Mouse (Mus musculus) urinary bladder, adult 18-20 months (tissue): ENCODE results near the gene Il2ra.

Experiments
- DNase-seq, 2 experiments: peaks; one replicate each; pipeline ENCODE4 v3.0.0; 2022; ENCODE audit warnings: low spot score in 2 of 2, mixed read lengths in 2 of 2

The Il2ra gene

DNA sequence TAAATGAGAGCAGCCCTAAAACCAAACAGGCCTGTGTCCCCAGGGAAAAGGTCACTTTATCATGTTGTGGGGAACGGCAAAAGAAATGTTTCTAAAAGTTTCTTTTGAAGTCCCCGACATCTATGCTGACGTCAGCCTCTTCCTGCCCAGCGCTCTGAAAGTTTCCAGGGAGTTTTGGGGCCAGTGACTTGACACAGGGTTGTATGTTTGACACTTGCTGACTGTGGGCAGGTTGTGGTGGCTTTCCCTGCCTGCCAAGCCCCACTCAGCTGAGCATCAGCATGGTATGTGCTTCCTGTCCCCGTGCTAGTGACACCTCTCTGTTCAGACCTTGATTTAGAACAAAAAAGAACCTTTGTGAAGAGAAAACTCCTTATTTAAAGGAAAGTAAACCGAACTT lies 10.7 kb downstream of the Il2ra start:
- DNase-seq: no peak

DNA sequence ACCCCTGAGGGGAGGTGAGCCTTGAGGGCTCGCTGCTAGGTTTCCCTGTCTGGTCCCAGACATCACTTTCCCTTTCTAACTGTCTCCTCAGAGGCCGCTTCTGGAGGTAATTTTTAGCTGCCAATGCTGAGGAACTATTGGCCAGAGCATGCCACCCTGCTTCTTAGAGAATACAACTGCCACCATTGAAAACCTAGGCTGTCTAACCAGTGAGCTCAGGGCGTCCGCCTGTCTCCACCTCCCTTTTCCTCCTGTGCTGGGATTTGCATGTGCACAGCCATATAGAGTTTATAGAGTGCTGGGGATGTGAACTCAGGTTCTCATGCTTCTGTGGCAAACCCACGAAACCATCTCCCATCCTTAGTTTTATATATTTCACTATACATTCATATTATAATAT lies 11.2 kb downstream of the Il2ra start:
- no peak for DNase-seq

DNA sequence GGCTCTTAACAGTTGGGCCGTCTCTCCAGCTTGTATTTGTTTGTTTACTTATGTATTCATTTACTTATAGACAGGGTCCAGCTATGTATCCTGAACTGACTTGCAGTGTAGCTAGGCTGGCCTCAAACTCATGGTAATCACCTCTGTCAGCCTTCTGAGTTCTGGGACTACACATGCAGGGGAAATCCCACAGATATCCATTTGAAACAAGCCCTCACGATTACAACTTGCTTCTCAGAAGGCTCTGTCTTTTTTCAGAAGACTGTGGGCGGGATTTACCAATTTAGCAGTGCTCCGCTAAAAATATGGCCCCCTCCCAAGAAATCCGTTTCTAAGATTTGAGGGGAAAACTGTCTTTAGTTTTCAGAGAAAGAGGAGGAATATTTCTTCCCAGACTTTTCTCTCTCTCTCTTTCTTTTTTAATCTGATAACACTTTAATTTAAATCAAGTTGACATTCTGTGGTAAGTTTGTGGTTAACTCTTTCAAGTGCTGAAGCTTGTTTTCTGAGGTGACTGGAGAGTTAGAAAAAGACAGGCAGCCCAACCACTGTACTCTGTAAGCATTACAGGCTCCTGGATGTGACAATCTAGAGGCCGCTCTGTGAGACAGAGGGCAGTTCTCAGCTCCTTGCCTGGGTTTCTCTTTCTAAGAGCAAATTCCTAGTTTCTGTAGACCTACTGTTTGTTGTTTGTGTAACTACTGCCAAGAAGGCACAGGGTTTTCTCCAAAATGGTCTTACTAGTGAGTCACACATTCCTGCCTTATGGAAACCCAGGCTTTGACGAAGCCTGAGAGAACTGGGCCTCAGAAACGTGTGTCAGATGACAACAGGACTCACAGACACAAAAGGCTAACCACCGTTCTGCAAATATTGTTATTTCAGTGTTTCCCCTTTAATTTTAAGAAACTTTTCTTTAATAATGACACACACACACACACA lies 12.7 kb downstream of the Il2ra start:
- DNase-seq: no peak

DNA sequence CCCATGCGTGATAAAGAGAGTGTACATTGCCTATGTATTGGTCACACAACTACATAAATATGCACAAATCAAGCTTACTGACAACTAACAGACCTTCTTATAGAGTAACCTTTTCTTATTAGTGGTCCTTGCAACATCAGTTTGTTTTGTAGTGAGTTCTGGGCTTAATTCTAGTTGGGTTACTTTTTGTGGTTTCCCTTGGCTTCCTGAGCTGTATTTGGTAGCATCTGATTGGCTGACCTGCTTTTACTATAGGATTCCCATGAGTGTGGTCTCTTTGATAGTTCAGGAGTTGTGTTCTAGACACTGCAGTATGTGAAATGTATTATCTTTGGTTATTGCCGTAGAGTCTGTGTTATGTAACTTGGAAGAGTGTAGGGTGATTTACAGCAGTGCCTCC lies 15.0 kb downstream of the Il2ra start:
- no peak for DNase-seq

DNA sequence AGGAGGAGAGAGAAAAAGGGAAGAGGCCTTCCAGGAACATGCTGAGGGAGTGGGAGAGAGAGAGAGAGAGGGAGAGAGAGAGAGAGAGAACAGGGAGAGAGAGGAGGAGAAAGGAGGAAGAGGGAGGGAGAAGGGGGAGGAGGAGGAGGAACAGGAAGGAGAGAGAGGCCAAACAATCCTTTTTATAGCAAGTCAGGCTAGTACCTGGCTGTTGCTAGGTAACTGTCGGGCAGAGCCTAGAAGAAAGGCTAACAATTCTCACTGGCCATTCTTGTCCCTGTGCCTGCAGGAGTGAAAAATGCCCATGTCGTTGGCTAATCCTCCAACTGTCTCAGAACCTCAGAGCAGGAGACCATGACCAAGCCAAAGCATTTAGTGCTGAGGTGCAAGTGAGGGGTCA lies 16.7 kb downstream of the Il2ra start:
- DNase-seq: no peak

DNA sequence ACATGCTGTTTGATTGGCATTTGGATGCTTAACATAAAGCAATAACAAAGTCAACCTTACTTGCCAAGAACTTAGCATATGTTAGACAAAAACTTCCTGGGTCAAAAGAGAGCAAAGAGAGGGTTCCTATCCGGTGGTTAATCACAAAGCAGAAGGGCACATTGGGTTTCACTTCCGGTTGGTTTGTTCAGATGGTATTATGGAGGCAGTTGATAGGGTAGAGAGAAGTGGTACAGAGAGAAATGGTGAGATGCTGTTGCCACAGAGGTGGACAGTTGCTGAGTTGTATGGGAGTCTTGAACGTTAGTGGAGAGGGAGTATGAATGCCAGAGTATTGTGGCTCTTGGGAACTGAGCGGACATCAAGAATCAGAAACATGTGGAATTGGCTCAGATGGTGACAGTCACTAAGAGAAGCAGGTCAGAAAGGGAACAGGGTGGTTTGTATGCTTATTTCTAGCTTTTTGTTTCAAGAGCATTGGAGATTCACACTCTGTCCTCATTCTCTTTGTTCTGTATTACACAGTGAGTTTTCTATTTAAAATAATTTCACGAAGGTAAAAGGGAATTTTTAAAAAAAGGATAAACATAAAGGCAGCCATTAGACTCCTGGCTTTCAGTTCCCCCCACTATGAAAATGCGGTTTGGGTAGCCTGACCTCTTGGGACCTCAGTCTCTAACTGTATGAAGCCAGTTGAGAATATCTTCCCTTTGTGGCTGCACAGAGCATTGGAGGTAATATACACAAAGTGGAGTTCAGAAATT lies 19.7 kb downstream of the Il2ra start:
- DNase-seq: no peak

DNA sequence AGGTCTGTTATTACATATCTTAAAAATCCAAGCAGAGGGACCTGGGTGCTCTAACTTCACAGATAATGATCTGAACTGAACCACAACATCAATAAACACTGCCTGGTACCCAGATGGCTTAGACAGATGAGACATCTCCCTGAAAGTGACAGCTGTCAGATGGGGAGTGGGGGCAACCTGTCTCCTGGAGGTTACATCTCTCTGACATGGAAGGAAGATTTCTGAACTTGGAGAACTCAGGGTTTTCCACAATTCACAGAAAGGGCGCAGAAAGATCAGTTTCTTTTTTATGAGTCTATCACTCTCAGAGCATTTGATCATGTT lies 20.3 kb downstream of the Il2ra start:
- no peak for DNase-seq

DNA sequence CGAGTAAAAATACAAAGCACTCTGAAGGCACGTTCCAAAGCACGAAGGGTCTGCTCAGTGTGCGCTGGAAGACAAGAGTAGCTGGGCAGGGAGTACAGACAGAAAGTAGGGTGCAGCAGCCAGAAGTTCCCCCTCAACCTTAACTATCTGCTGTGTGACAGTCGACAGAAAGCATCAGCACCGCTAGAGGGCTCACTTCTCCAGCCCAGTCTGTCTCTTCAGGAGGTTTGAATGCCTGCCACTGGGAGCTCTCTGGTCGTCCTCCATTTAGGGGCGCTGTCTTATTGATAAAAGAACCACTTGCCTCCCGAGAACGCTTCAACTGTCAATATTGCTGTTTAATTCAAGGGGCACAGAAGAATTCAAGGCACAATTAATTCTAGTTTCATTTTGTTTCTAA lies 21.4 kb downstream of the Il2ra start:
- peak; percentile 57 to 66 for DNase-seq

DNA sequence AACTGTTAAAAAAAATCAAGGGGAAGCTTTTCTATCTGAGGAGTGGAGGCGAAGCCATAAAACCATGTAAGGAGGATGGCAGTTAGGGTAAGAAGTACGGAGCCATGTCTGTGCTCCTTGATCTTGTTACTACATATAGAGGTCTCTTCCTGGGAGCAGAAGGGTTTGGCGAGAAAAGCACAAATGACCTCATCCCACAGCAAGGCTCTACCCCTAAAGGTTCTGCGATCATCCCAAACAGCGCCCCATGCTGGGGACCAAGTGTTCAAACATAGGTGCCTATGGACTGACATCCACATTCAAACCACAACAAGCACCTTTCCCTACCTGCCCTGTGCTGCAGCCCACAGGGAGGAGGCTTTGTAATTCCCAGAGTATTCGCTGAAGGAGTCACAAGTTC lies 21.8 kb downstream of the Il2ra start:
- no peak for DNase-seq

DNA sequence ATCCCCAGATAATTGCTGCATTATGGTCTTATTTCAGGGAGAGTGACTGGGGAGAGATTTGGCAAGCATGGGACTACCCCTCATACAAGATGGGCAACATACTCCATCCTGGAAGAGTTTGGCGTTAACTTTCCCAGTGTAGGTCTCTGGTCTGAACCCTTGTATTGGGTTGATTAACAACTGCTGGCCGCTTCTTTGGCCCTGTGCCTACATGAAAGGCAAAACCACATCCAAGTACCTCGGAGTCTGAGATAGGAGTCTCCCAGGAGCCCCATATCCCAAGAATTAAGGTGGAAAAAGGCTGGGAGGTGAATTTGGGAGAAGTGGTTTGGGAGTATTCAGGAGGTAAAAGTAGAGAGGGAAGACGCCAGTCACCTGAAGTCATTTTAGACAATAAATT lies 22.2 kb downstream of the Il2ra start:
- no peak for DNase-seq

DNA sequence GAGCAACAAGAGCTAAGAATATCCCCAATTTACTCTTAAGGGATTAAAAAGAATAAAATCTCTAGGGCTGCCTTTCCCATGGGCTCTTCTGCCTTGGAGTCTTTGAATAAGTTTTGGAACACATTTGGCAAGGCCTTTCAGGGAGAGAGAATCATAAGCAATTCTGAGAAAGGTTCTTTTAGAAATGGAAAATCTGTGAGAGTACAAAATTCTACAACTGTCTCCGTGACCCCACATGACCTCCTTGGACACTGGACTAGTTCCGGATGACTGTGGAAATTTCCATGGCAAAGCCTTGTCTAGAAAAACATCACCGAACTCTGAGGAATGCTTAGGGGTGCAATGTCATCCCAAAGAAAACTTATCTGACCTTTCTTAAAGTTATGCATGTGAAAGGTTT lies 22.7 kb downstream of the Il2ra start:
- no peak for DNase-seq

DNA sequence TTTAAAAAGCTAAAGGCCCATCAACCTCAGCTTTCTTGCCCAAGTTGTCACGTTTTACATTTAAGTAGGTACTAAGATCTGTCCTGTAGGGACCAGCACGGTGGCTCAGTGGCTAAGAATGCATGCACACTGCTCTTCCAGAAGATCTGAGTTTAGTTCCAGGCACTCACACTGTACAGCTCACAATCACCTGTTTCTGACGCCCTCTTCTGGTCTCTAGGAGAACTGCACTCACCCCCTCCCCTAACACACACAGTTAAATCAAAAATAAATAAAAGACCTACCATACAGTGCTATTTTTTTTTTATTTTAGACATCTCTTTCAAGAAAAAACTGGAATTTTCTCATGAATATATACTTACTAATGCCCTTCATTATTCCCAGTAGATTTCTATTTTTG lies 29.5 kb downstream of the Il2ra start:
- DNase-seq: no peak

DNA sequence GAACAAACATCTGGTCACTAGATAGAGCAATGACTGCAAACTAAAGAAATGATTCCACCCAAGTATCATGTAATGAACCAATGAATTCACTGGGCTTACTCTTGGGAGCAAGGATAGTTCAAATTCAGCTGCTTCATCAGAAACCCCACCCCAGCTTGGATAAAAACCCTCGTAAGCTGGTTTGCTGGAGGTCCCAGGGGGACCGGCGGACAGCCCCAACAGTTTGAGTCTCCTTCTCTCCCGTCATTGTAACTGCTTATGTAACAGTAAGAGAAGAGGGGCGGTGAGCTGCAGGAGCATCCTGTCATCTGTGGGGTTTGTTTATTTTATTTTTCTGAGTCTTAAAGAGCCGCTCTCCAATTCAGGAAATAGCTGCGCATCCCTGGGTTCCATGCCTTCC lies 37.0 kb downstream of the Il2ra start:
- DNase-seq: no peak

DNA sequence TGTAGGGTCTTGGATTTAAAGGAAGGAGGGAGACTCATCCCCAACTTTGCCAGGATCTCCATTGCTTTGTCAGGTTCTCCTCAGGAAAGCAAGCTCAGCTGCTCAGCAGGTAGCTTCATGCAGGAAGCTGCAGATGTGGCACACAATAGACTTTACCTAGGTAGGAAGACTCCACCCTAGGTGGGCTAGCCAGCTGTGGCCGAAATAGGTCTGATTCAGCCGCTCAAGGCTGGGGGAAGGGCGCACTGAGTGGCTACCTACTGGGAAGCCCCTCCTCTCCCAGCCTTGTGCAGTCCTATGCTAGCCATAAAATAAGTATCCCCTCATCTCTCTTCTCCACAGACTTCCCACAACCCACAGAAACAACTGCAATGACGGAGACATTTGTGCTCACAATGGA lies 40.1 kb downstream of the Il2ra start:
- no peak for DNase-seq

DNA sequence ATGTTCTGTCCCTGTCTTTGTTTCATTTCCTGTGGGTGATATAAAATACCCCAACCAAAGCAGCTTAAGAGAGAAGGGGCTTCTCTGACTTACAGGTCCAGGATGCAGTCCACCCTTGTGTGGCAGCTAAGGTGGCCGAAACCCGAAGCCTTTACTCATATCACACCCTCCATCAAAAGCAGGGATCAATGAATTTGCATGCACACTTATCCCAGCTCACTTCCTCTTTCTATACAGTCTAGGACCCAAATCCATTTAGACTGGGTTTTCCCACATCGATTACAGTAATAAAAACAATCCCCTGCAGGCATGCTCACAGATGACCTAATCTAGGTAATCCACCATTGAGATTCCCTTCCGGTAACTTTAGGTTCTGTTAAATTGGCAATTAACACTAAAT lies 43.9 kb downstream of the Il2ra start:
- DNase-seq: no peak

DNA sequence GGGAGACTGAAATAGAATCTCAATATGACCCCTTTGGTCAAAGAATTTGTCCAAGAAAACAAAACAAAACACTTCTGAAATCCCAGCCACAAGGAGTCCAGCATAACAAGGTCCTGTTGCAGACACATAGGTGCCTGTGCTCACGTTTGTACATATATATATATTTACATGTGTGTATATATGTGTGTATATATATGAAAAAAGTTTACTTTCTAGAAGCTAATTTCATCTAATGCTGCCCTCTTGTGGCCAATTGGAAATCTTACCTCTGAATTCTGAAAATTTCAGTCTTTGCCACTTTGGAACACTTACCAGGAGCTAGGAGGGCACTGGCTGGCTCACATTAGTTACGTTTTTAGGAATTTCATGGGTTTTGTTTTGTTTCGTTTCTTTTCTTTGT lies 44.8 kb downstream of the Il2ra start:
- DNase-seq: no peak

DNA sequence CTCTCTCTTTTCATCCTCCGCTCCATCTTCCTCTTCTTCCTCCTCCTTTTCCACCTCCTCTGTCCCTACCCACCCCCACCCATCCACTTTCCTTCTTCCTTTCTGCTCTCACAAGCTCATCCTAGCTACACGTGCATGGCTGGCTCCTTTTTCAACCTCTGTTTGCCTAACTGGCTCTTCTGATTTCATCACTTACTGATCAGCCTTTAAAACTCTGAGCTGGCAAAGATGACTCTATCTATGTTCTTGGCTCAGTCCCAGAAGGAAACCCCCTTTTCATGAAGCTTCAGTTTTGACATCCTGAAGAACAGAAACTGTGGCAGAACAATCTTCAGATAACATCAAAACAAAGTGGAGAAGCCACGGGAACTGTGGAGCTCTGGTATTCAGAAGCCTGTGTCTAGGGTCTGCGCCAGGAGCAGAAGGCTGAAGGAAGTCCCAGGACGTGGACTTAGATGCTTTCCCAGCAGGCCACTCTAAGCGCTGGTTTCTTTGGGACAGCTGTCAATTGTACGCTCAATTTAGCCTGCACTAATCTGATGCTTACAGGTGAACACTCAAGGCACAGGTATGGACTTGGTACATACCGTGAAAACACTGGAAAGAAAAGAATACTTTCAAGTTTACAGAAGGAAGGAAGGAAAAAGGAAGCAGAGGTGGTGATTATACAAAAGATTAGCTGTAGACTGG lies 47.7 kb downstream of the Il2ra start:
- DNase-seq: no peak

DNA sequence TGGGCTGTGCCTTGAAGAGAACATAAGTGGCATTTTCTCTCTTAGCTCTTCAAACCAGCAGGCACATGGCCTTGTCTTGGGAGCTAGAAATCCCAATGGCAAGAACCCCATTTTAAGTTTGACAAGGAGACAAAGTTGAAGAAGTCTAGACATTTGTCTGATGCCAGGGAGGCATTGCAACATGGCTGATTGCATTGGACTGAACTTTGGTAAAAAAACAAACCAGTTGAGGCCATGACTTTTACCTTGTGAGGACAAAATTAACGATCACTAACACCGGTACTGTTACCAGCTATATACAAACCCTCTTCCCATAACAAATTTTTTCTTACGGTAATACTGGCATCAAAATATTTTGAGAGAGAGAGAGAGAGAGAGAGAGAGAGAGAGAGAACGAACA lies 50.7 kb downstream of the Il2ra start:
- DNase-seq: no peak

DNA sequence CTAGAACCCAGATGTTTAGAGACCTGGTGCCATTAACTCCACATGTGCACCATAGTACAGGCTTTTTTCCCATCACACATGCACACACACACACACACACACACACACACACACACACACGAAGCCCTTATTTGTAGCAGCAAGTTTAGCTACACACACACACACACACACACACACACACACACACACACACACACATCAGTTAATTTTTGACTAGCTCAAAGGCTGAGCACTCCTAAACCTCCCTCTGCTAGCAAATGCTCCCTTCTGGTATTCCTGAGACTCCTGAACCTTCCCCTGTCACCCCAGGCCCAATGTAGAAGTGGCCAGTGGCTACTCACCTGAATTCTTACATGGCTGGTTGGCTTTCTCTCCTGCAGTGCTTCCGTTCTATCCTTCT lies 51.5 kb downstream of the Il2ra start:
- DNase-seq: no peak

DNA sequence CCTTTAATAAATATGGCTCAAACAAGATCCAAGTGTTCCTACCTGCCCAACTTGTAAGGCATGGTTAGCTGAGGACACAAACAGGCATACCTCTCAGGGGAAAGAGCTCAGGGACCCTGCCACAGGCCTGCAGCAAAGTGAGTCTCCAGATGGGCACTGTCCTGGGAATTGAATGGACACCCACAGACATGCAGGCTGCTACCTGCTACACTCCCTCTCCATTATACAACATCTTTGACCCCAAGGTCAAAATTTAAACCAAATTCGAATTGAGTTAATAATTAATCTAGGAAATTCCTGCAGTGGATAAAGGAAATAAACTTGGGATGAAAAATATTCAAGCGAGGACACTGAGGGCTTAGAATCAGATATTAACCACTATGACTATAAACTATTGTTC lies 53.3 kb downstream of the Il2ra start:
- DNase-seq: no peak

DNA sequence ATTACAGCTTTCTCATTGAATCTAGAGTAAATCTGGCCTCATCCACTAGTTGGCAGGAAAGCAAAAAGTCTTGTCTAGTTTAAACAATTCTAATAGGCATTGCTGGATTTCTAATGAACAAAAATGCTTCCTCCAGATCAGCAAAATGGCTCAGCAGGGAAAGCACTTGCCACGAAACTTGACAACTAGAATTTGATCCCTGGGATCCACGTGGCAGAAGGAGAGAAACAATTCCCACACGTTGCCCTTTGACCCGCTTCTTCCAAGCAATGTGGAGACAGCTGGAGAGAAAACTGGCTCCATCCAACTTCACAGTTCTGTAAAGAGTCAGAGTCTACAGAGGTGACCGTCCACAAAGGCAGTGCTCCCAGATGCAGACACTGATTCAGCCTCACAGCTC lies 56.4 kb downstream of the Il2ra start:
- no peak for DNase-seq

DNA sequence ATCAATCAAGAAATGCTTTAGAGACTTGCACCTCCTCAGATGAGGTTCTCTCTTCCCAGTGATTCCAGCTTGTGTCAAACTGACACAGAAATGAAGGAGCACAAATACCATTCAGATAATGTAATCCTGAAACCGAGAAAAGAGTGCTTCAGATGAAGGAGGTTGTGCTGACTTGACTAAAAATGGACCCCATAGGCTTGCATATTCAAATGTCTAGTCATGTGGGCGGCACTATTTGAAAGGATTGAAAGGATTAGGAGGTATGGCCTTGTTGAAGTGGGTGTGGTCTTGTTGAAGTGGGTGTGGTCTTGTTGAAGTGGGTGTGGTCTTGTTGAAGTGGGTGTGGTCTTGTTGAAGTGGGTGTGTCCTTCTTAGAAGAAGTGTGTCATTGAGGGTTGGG lies 57.3 kb downstream of the Il2ra start:
- DNase-seq: no peak
